Mouse (Mus musculus) ES-E14 (cell line): Measurements from ENCODE around the gene Rxfp2. TPM values are rescaled to one million over a fixed set of nuclear protein-coding genes. Genes with fewer than 3 reads are reported as not detected.

ENCODE experiments used
- DNase-seq: peaks from one replicate; pipeline ENCODE4 v3.0.0-alpha.2; 2013; ENCODE audit warnings: low read depth, low spot score
- H3K27ac ChIP-seq: 2 replicates; pipeline ENCODE4 v1.5.1; 2012; ENCODE audit warnings: low read depth, mild to moderate bottlenecking, low read length, moderate library complexity, mixed read lengths; ENCODE audit not compliant: poor library complexity, insufficient read depth, severe bottlenecking
- H3K36me3 ChIP-seq: 2 replicates; pipeline ENCODE4 v1.6.1; 2012; ENCODE audit warnings: mild to moderate bottlenecking, low read length, moderate library complexity, mixed read lengths; ENCODE audit not compliant: control insufficient read depth, poor library complexity, insufficient read depth, severe bottlenecking
- H3K4me1 ChIP-seq, 2 experiments: fragments of 150-350 bp in 1 of 2; sonication (generic) in 1 of 2; 2 replicates each; pipeline ENCODE4 v1.6.1; 2012; ENCODE audit warnings: low read length in 2 of 2, mild to moderate bottlenecking in 1 of 2, mixed read lengths in 1 of 2; ENCODE audit not compliant: control insufficient read depth in 2 of 2, insufficient read depth in 2 of 2, poor library complexity in 1 of 2
- H3K4me3 ChIP-seq, 2 experiments: fragments of 150-350 bp in 1 of 2; sonication (generic) in 1 of 2; 2 replicates each; pipeline ENCODE4 v1.5.1; 2012; ENCODE audit warnings: low read length in 2 of 2, low read depth in 1 of 2, mild to moderate bottlenecking in 1 of 2, mixed read lengths in 1 of 2; ENCODE audit not compliant: insufficient read depth in 1 of 2, poor library complexity in 1 of 2, severe bottlenecking in 1 of 2
- H3K9ac ChIP-seq: 2 replicates; pipeline ENCODE4 v1.6.1; 2012; ENCODE audit warnings: low read depth, mild to moderate bottlenecking, low read length, mixed read lengths; ENCODE audit not compliant: poor library complexity, insufficient read depth, severe bottlenecking
- H3K9me3 ChIP-seq: fragments of 150-350 bp; sonication (generic); 2 replicates; pipeline ENCODE4 v1.6.1; 2012; ENCODE audit warnings: low read depth, mild to moderate bottlenecking, low read length; ENCODE audit not compliant: control insufficient read depth, insufficient read depth
- CHD2 ChIP-seq: IDR thresholded peaks from 2 replicates; pipeline ENCODE4 v1.6.1; 2014; ENCODE audit warnings: mild to moderate bottlenecking, low read depth, low read length, inconsistent platforms
- HCFC1 ChIP-seq: IDR thresholded peaks from 2 replicates; pipeline ENCODE4 v1.6.1; 2012; ENCODE audit warnings: low read length, inconsistent platforms, borderline replicate concordance; ENCODE audit not compliant: insufficient read depth
- MAFK ChIP-seq: IDR thresholded peaks from 2 replicates; pipeline ENCODE4 v1.6.1; 2014; ENCODE audit warnings: mild to moderate bottlenecking, low read depth, low read length, inconsistent platforms; ENCODE audit not compliant: insufficient read depth
- ZC3H11A ChIP-seq: IDR thresholded peaks from 2 replicates; pipeline ENCODE4 v1.6.1; 2012; ENCODE audit warnings: low read depth, mild to moderate bottlenecking, inconsistent platforms, low read length, borderline replicate concordance
- ZNF384 ChIP-seq: IDR thresholded peaks from 2 replicates; pipeline ENCODE4 v1.6.1; 2012; ENCODE audit warnings: low read depth, low read length, inconsistent platforms
- in situ Hi-C, 2 experiments: fragments of 600-800 bp; cut with MboI; formaldehyde crosslinking; loops; one replicate each; pipeline ENCODE4 v1.15.1; 2025; ENCODE audit warnings: low sequenced_read_pairs in 2 of 2, inconsistent platforms in 1 of 2; ENCODE audit not compliant: unreplicated experiment in 2 of 2
- total RNA-seq: library from RNA; depleted of rRNA; stranded (reverse); fragments of 300-350 nt; gene quantifications from 2 replicates; pipeline ENCODE4 v1.2.3, GENCODE M21; 2012

Rxfp2 gene
- total RNA-seq, 1 experiment: not detected

DNA sequence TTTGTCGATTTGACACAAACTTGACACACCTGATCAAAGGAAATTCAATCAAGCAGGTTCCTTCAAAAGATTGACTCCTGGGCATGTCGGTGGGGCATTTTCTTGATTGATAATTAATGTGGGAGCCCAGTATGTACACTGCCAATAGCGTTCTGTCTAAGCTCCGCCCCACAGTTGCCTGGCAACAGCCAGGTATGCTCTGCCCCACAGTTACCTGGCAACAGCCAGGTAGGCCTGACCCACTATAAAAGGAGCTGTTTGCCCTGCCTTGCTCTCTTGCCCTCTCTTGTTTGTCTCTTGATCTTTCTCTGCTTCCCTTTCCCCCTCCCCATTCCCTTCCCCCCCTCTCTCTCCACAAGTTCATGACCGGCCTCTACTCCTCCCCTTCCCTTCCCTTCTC lies 64.7 kb downstream of the Rxfp2 start:
- Histone ChIP-seq H3K4me1 (peaks cover 0 to 6% of the 10 kb centered on the region in 2 experiments; a peak in 2 of 4 replicates), H3K9me3 (no peaks in the 10 kb centered on the region), H3K4me3 (no peak overlapping the region), H3K27ac (no peak overlapping the region), H3K36me3 (no peaks in the 10 kb centered on the region), H3K9ac (no peak overlapping the region)
- no peak for TF ChIP-seq ZNF384
- TF ChIP-seq ZC3H11A: no peak
- TF ChIP-seq HCFC1: no peak
- TF ChIP-seq MAFK: no peak
- TF ChIP-seq CHD2: no peak
- in situ Hi-C loops: no loop called here
- DNase-seq: no peak

DNA sequence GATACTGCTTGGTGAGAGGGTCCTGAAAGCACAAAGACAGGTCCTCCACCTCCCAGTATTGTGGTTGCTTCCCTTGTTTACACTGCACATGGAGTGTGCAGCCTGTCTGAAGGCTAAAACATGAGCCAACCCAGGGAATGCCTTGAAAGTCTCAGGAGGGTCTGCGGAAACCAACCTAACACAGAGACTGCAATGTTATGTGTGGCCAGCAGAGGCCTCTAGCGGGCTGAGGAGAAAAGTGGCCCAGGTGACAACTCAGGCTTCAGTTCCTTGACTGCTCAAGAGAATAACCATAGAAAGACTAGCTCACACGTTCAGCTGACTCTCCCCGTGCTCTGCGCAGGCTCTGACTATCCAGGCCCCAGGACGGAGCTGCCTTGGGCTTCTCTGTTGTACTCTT lies 79.1 kb downstream of the Rxfp2 start:
- DNase-seq: no peak
- no peak overlapping the region for H3K9ac ChIP-seq
- H3K4me3 ChIP-seq: 0 out of 4 replicates have a peak overlapping the region, but pooled peaks of 1 of the 2 experiments have one; percentile 31
- no peaks in the 10 kb centered on the region for H3K9me3 ChIP-seq
- H3K4me1 ChIP-seq: no peaks in the 10 kb centered on the region
- in situ Hi-C loops: no loop called here
- no peak overlapping the region for H3K27ac ChIP-seq
- TF ChIP-seq CHD2 (no peak), MAFK (no peak), ZC3H11A (peak; percentile 66; the same call in 1 of the 2 replicates), ZNF384 (no peak), HCFC1 (no peak)
- H3K36me3 ChIP-seq: no peaks in the 10 kb centered on the region

DNA sequence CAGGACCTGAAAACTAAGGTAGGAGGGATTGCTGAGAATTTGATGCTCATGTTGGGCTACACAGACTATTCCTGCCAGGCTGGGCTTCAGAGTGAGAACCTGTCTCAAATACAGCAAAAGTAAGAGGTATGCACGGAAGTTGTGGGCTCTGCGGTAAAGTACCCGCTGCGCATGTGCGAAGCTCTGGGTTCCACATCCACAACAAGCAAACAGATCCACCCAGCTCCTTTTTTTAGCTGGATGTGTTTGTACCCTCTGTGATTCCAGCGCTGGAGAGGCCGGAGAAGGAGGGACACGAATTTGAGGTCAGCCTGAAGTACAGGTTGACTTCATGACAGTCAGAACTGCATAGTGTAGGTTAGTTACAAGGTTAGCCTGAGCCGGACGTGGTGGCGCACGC lies 80.3 kb downstream of the Rxfp2 start:
- H3K36me3 ChIP-seq: no peaks in the 10 kb centered on the region
- TF ChIP-seq HCFC1: no peak
- TF ChIP-seq ZC3H11A: no peak
- no peak for TF ChIP-seq CHD2
- TF ChIP-seq MAFK: no peak
- TF ChIP-seq ZNF384: no peak
- no peak for DNase-seq
- in situ Hi-C loops: no loop called here
- no peaks in the 10 kb centered on the region for H3K9me3 ChIP-seq
- H3K9ac ChIP-seq: no peak overlapping the region
- no peak overlapping the region for H3K27ac ChIP-seq
- H3K4me1 ChIP-seq: no peaks in the 10 kb centered on the region
- no peak overlapping the region for H3K4me3 ChIP-seq

DNA sequence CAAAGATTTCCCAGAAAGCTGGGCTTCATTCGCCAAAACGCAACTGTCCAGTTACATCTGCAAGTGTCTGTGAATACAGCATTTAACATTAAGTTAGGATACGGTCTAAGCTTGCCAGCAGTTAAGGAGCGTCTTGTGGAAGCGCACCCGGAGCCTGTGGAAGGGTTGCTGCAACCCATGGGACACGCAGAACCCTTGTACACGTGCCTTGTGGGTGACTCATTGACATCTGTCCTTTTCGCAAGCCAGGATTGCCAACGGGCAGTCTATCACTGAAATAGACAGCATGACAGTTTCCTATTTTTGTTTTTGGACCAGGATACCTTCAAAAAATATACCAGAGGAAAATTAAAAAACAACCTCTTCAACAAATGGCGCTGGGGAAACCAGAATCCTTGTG lies 83.3 kb downstream of the Rxfp2 start:
- in situ Hi-C loops: no loop called here
- TF ChIP-seq ZC3H11A: no peak
- no peak for TF ChIP-seq HCFC1
- H3K27ac ChIP-seq: no peak overlapping the region

GRCm38 (mm10) chr5:150106358-150106757 lies 87.9 kb downstream of the Rxfp2 start:
- no peak overlapping the region for H3K4me3 ChIP-seq
- peaks cover 3 to 4% of the 10 kb centered on the region in 2 experiments; a peak in 2 of 4 replicates for H3K4me1 ChIP-seq
- H3K27ac ChIP-seq: no peak overlapping the region
- H3K9ac ChIP-seq: no peak overlapping the region
- H3K36me3 ChIP-seq: no peaks in the 10 kb centered on the region
- no peaks in the 10 kb centered on the region for H3K9me3 ChIP-seq
- no peak for DNase-seq
- no peak for TF ChIP-seq HCFC1
- TF ChIP-seq MAFK: no peak
- no peak for TF ChIP-seq ZNF384
- TF ChIP-seq CHD2: no peak
- no peak for TF ChIP-seq ZC3H11A
- in situ Hi-C loops: no loop called here

More for the DNA sequence above, 83.3 kb downstream of the Rxfp2 start:
- Histone ChIP-seq H3K9me3 (no peaks in the 10 kb centered on the region), H3K9ac (no peak overlapping the region), H3K36me3 (no peaks in the 10 kb centered on the region), H3K4me3 (no peak overlapping the region), H3K4me1 (no peaks in the 10 kb centered on the region)
- no peak for DNase-seq
